Mouse (Mus musculus) olfactory bulb, adult 2 months (tissue): Measurements from ENCODE around the gene Pklr.

ENCODE experiments used
- CTCF ChIP-seq: fragments of 200-500 bp; IDR thresholded peaks from 2 replicates; pipeline ENCODE4 v1.5.1; 2012; ENCODE audit warnings: low read depth, mild to moderate bottlenecking, low read length, moderate library complexity; ENCODE audit not compliant: insufficient read depth
- POLR2A ChIP-seq: fragments of 200-500 bp; IDR thresholded peaks from 2 replicates; pipeline ENCODE4 v1.6.1; 2012; ENCODE audit warnings: mild to moderate bottlenecking, low read depth, low read length, moderate library complexity; ENCODE audit not compliant: insufficient read depth

DNA sequence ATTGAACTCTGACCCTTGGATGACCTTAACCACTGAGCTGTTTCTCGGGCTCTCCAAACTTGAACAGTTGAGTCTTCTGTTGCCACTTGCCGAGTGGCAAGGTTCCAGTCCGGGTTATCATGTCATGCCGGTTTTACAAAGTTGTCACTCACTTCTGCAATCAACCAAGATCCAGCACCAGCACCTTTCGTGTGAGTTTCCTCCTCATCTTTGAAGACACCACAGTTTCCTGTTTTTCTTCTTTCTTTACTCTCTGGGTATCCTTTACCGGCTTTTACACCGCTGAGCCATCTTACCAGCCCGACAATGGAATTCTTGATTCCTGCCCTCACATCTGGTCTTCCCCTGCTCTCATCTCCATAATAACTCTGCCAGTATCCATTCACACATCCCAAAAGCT lies 54.5 kb downstream of the Pklr start:
- no peak for TF ChIP-seq CTCF
- no peak for TF ChIP-seq POLR2A
